ENCODE assay signal across 12 mouse cellular contexts in the genomic region with DNA sequence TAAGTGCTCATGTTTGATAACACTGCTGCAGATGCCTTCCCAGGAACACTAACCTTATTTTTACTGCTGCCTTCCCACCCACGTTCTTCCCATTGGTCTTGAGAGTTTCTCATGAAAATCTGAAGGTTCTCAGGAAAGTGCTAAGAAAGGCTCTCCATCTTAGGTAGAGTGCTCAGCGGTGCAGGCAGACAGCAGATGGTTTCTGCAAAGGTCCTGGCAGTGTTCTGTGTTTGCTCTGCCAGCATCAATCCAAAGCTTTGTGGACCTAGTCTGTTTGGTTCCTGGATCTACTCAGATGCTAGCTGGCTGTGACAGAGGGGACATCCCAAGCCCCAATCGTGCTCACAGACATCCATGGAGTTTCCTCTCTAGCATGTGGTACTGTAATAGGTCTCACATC.
DNase-seq lines count a peak whose midpoint lies in the region.
"Had no signal": no experiment of that assay in that cellular context is flagged by ENCODE, and none has a peak within 500 bp of the region (broad histone marks: within the 10 kb centered on the region; RNA-seq: fewer than 3 reads in every experiment).

No protein-coding gene starts in this region.

- DNase-seq in layer of hippocampus, adult 9-11 months: peak; percentile 16
- DNase-seq in layer of hippocampus, postnatal 10 days (ENCODE audit: low spot score in 2 of 2): no peak
- DNase-seq in cerebellum, adult 18-20 months: peak; percentile 44 to 61
- DNase-seq in cerebellum, postnatal 10 days: peak; percentile 78 to 80
- peak; percentile 8 for DNase-seq in right cerebral cortex, postnatal 25 days
- no peak for DNase-seq in ovary, postnatal 14 days (ENCODE audit: low spot score)
- no peak for DNase-seq in gastrocnemius, postnatal 36 days
- DNase-seq: adrenal gland, postnatal 36 days; heart, adult 11 months; heart, postnatal 10 days; lung, adult 2 months; thymus, adult 18-20 months had no signal

- intact Hi-C loops in gastrocnemius, postnatal 36 days (cut with DNase I): no loop called here

Comparison
In these comparisons a context has a peak if more than half of its experiments do, and no peak if none do; other contexts are left out.
1. DNase-seq: peak in layer of hippocampus, adult 9-11 months (single experiment), cerebellum, adult 18-20 months (2 of 2), cerebellum, postnatal 10 days (2 of 2) and right cerebral cortex, postnatal 25 days (single experiment); none in layer of hippocampus, postnatal 10 days (0 of 2), ovary, postnatal 14 days (single experiment) and gastrocnemius, postnatal 36 days (0 of 2).